Mouse (Mus musculus) CH12F3 (cell line): ENCODE data around the gene Kdm6b.

ENCODE experiments used
- in situ Hi-C: fragments of 300-500 bp; cut with MboI; formaldehyde crosslinking; loops from 2 replicates; pipeline ENCODE4 v1.14.3; 2020; ENCODE audit warnings: low sequenced_read_pairs

The Kdm6b gene

DNA sequence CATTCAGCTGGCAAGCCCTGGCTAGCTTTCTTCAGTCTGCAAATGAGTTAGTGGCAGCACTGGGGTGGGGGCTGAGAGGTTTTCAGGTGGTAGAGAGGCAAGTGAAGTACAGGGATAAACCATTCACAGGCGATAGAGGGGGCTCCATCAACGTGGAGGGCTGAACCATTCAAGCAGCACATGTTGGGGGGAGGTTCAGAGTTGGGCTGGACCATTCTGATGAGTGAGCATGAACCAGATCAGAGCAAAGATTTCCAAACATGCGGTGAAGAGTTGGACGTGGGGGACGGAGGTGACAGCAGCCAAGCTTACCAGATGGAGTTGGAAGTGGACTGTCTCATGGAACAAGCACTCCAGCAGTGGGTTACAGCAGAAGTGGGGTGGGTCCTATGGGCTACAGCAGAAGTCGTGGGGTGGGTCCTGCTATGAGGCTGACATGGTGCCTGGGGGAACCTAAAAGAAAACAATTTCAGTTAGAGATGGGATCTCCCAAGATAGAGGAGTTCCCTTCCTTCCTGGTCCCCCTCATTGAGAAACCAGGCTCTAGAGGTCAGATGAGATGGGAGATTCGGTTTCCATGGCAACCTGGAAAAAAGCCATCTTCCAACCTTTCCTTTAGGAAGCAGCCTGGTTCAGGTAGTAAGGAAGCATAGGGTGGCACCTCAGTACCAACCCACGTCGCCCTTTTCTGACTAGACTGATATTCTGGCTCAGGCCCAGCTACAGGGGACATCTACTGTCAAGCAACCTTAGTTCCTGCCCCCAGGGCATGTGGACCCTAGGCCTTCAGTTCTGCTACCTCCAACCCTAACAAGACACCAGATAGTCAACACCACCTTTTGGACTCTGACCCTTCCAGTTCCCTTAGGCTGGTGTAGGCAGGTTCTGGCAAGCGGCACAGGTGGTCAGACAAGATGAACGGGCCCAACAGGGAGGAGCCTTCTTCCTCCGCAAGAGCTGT, at the start of gene Kdm6b:
Gene Kdm6b (minus strand): TSS at position 455 of the 961 bp plus-strand sequence.
- in situ Hi-C loops = no loop called here

DNA sequence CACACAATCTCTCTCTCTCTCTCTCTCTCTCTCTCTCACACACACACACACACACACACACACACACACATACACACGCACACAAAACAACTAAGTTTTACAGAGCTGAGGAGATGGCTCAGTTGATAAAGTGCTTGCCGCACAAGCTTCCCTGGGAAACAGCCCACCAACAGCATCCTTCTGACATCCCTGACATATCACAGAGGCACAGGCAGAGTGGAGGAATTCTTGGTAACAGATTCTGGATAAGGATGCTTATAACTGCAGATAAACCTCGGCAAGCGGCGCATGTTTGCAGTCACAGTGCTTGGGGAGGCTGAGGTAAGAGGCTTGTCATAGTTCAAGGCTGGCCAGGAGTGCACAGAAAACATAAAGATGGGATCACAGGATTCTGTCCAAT, 48.1 kb upstream of the Kdm6b start:
- in situ Hi-C loops = no loop called here

- in situ Hi-C loops = no loop called here
These were observed 46.4 kb upstream of the Kdm6b start for GRCm38 (mm10) chr11:69459883-69460282.

DNA sequence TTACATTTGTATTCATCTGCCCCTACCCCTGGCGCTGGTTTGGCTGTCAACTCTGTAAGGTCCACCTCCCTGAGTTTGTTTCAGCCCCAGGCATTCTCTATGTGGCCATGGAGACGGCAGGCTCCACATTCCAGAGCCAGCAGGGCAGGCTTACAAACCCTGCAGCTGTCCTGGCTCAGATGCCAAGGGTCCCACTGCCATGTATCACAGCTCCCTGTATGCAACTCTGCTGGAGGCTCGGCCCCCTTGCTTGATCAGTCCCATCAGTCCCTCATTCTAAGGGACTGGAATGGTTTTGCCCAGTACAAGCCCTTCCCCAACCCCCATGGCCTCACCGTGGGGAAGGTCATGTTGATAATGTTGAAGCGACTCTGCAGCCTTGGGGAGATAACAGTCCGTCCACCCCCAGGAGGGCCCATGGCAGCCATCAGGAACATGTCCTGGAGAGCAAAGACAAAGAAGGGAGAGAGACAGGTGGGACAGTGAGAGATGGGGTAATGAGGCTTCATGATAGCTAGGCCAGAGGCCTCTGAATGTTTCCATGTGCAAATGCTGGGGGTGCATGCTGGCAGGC, 43.6 kb upstream of the Kdm6b start:
- in situ Hi-C loops = no loop called here

DNA sequence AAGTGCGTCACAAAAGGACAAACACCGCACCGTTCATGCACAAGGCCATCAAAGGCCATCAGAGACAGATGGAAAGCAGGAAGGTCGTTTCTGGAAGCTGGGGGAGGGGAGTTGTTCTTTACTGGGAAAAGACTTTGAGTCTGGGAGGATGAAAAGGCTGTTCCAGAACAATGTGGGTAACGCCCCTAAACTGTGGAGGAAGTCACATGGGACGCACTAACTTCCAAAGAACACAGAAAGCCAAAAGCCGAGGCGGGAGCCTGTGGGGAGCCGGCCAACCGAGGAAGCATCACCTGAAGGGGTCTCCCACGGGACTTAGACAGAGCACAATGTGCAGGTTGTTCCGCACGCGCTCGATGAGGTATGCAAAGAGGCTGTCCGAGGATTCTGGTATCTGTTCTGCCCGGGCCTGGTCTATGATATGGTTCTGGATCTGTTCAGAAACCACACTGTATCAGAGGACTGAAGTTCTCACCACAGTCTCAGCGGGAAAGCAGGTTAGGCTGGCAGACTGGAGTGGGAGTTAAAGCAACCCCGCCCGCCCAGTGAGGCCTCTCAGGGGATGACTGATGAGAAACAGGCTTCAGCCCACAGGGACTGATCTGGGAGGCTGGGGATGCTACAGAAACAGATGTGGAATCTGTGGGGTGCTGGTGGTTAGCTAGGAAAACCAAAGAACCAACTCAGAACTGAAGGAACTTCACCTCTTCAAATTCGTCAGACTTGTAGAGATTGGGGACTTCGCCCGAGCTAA, 38.8 kb upstream of the Kdm6b start:
- in situ Hi-C loops = no loop called here

- in situ Hi-C loops = no loop called here
These were observed 33.8 kb upstream of the Kdm6b start for GRCm38 (mm10) chr11:69447299-69447698.

GRCm38 (mm10) chr11:69443328-69443727, 29.9 kb upstream of the Kdm6b start:
- in situ Hi-C loops = no loop called here

DNA sequence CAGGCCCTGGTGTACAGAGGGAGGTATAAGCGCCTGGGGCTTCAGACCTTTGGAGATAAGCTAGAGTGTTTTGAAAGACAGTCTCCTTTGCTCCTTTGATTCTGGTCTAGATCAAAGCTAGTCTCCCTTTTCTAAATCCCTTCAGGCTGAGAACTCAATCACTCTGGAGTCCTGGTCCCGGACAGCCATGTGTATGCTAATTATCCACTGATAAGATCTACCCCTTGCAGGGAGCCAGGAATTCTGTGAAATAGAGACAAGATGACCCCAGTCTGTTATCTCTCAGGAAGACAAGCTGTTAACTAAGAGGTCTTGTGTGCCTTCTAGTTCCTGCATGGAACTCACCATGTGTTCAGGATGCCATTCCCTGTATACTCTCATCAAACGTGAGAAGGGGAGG, 23.8 kb upstream of the Kdm6b start:
- in situ Hi-C loops = no loop called here

DNA sequence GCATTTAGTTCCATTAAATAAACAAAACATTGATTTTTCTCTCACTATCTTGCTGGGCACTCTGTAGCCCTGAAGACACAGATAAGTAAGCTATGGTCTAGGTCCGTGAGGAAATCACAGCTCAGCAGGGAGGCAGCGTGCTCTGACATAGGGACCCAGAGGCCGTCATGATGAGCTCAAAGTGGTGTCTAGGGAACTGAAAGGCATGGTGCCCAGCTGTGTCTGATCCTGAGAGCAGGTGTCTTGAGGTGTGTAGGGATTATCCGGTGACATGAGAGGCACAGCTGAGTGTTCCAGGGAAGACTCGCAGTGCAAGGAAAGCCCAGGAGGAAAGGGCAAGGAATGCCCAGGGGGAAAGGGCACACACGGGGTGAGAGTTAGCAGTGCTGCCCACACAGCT, 19.7 kb upstream of the Kdm6b start:
- in situ Hi-C loops = no loop called here

DNA sequence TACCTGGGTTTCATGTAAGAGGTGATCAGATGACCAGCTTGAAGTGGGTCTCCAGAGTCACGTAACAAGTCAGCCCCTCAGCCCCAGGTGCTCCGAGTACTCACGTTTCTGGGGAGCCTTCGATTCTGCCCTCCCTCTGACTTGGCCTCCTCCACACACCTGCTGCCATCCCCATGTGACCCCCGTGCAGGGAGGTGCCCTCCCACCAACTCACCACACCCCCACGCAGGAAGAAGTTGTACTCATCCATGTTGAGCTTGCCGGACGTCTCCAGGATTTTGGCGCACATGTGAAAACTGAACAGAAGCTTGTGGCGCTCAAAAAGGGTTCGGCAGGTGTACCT, 19.1 kb upstream of the Kdm6b start:
- in situ Hi-C loops = no loop called here

- in situ Hi-C loops = no loop called here
These were observed 18.6 kb upstream of the Kdm6b start for GRCm38 (mm10) chr11:69431829-69432639.

DNA sequence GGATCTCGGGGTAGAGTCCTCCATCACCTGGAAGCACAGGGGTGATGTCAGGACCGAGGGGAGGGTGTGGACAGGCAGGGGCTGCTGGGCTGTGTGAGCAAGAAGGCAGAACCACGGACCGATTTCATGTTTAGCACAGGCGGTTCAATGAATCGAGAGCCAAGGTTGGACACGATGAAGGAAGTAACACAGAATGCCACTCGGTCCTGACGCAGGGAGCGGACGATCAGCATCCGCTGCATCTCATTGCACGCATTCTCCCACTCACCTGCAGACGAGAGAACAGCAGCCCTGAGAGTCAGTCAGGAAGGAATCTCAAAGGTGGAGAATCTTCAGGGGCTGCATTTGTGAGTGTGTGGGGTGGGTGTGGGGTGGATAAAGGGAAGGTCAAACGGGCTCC, 17.2 kb upstream of the Kdm6b start:
- in situ Hi-C loops = no loop called here

DNA sequence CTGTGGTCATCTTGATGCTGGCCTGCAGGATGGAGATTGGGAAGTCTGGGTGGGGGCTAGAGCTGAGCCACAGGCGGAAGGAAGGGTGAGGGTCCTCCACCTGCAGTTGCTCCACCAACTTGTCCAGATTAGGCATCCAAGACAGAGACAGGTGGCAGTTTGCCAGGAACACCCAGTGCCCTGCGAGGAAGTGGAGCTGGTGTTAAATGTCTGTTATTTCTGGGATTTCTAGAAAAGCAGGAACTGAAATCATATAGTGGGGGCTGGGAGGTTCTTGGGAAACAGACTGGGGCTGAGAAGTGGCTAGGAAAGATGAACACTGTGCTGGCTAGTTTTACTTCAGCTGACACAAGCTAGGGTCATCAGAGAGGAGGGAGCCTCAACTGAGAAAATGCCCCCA, 15.8 kb upstream of the Kdm6b start:
- in situ Hi-C loops = no loop called here

DNA sequence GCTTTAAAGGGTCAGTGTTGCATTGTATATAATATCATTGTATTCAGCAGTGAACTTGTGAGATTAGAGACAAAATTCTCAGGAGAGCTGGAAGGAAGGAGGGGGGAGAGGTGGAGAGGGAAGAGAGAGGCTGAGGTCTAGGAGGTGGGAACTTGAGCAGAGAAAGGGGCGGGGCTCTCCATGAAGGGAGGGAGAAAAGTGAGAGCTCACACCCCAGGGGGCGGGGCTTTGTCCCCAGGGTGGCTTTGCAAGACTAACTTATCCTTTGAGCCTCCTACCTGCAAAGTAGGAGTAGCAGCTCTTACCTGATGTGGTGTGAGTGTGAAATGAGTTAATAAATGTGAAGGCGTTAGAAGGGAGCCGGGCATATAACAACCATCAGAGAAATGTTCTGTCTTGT, 15.3 kb upstream of the Kdm6b start:
- in situ Hi-C loops = no loop called here

DNA sequence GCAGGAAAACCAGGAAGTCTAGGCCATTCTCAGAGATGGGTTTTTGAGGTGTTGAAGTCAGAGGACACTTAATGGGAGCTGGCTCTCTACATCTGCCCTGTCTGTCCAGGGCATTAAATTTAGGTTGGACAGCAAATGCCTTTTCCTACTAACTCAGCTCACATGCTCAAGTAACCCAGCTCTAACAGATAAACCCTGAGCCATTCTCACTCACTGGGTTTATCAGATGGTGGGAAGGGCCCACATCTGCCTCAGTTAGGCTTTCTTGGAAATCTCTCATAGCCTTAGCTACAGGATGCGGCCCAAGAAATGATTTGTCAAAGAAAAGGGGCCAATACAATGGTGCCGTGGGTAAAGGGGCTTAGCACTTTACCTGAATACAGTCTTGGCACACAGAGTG, 12.8 kb upstream of the Kdm6b start:
- in situ Hi-C loops = no loop called here

- in situ Hi-C loops = no loop called here
These were observed 10.4 kb upstream of the Kdm6b start for GRCm38 (mm10) chr11:69423885-69424284.

DNA sequence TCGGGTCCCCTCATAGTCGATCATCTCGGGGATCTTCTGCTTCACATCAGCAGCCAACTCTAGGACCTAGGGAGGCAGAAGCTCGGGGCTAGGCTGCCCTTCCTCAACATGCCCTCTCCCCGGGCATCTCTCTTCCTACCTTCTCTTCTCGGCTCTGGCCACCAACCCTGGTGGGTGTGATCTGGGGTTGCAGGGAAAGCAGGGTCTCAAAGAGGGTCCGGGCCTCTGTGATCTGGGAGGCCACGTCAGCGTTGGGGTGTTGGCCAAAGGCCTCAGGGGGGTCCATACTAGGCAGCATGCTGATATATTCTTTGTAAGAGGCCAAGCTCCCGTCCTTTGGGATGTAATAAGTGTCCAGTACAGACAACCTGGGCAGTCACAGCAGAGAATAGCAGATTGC, 9.4 kb upstream of the Kdm6b start:
- in situ Hi-C loops = no loop called here

DNA sequence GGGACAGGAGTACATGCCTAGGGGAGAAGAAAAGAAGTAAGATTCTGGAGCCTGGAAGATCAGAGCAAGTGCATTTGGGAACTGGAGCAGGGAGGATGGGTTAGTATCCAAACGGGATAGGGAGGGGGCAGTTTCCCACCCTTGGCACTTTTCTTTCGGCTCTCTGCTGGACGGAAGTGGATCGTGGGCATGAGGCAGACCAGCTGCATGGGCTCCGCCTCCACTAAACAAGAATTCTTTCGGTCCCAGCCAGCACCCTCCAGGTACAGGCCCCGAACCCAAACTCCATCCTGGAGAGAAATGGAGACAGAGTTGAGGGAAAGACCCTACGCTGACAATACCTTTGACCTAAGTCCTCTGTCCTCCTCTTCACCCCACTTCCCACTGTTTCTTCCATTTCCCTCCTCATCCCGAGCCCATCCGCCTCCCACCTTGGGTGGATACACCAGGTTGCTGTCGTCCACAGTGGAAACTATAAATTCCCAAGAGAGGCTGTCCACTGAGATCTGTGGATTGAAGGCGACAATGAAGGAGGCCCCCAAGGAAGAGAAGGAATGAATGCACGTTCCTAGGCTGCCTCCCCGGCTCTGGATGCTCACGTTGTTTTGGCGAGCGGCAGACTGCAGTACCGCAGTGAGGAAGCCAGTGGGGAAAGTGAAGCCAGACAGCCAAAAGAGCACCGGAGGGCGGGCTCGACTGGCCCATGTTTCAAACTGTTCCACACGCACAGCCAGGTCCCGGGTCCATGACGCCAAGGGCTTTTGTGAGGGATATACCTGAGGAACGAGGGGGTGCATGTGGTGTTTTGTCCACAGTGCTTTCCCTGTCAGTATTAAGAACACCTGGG, 7.9 kb upstream of the Kdm6b start:
- in situ Hi-C loops = no loop called here

DNA sequence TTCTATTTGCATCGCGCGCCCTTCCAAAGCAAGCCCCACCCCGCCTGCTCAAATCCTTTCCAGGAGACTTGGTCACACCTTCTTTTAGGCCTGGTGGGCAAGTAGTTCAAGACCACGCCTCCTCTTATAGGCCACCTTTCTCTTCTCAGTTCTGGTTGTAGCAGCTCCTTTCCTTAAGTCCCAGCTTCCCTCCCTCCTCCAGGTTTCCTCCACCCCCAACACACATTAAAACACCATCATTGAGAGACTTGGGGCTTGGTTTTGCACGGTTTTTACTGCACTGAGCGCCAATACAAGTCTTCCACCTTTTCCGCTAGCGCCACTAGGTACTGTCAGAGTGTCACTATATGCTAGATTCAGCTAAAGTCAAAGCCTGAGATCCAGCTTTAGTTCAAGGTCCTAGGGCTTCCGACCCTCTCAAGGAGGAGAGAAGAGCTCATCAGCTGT, 7.1 kb upstream of the Kdm6b start:
- in situ Hi-C loops = no loop called here
